Mouse (Mus musculus) left cerebral cortex, adult 2 months (tissue): ENCODE data around the gene Aatf. TPM values are rescaled to one million over a fixed set of nuclear protein-coding genes. Genes with fewer than 3 reads are reported as not detected.
"Not testable (repeated sequence)": the region's sequence is repeated elsewhere in the genome, so short reads cannot be mapped to it uniquely, and the experiment has no call there.

Source experiments
- DNase-seq, 2 experiments: peaks; one replicate each; pipeline ENCODE4 v3.0.0; 2021 to 2022; ENCODE audit warnings: low spot score in 2 of 2, mixed read lengths in 1 of 2; ENCODE audit errors: extremely low spot score in 1 of 2
- H3K27ac ChIP-seq: fragments of 200-600 bp; 2 replicates; pipeline ENCODE4 v1.8.1; 2022
- H3K4me3 ChIP-seq: fragments of 200-600 bp; 2 replicates; pipeline ENCODE4 v1.8.1; 2022
- CTCF ChIP-seq: fragments of 200-600 bp; IDR thresholded peaks from 2 replicates; pipeline ENCODE4 v1.8.1; 2022; ENCODE audit warnings: antibody characterized with exemption, mild to moderate bottlenecking, moderate library complexity
- intact Hi-C: fragments of 180-260 bp; cut with DNase I; formaldehyde crosslinking; loops from one replicate; pipeline ENCODE4 v1.15.1; 2025
- total RNA-seq, 2 experiments: library from RNA; stranded (reverse); gene quantifications; 2 replicates each; pipeline ENCODE4 v1.2.3; 2021

Aatf gene
- total RNA-seq, 2 experiments from 2014 or later, result 21.4 to 23.2 TPM

GRCm38 (mm10) chr11:84425736-84426632, 87.3 kb downstream of the Aatf start:
- intact Hi-C loops, result no loop called here
- TF ChIP-seq CTCF, result no peak
- no peak overlapping the region for H3K4me3 ChIP-seq
- no peak for DNase-seq
- H3K27ac ChIP-seq, result no peak overlapping the region

GRCm38 (mm10) chr11:84420779-84421178, 92.5 kb downstream of the Aatf start:
- DNase-seq, result no peak
- no peak for TF ChIP-seq CTCF
- Histone ChIP-seq H3K4me3 (no peak overlapping the region), H3K27ac (no peak overlapping the region)
- intact Hi-C loops, result no loop called here

DNA sequence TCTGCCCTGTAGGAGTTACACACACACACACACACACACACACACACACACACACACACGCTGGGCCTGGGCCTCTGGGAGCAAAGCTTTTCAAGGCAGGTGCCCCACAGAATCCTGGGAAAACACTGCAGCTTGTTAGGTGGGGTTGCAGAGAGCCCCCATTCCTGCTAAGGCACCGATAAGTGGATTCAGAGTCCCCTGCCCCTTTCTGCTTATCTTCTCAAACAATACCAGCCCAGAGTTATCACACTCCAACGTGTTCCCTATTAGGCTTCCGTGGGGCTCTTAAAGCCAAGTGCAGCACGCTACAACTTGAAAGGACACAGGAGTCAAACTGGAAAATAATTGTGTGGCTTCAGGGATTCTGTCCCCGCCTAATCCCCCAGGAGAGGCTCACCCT, 100.2 kb downstream of the Aatf start:
- no peak overlapping the region for H3K4me3 ChIP-seq
- intact Hi-C loops, result no loop called here
- no peak overlapping the region for H3K27ac ChIP-seq
- TF ChIP-seq CTCF, result no peak
- DNase-seq, result no peak

- no peak for TF ChIP-seq CTCF
- intact Hi-C loops, result no loop called here
- Histone ChIP-seq H3K27ac (no peak overlapping the region), H3K4me3 (no peak overlapping the region)
- no peak for DNase-seq
These were observed 101.0 kb downstream of the Aatf start for GRCm38 (mm10) chr11:84412201-84412934.

DNA sequence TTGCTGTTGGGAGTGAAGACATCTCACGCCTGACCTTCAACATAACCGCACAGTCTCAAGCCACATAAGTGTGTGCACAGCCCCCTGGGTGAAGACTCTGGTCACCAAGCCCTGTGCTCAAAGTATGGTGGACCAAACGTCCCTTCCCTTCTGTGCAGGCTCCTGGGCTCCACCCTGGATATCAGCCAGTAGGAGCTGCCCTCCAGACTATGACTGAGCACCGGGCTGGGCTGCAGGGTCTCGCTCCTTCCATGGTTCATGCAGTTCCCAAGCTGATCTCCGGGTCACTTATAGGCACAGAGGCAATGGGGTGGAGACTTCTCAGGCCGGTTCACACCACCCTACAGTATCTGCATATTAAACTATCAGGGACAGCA, 101.7 kb downstream of the Aatf start:
- DNase-seq, result no peak
- H3K4me3 ChIP-seq, result no peak overlapping the region
- TF ChIP-seq CTCF, result no peak
- H3K27ac ChIP-seq, result no peak overlapping the region
- intact Hi-C loops, result no loop called here

DNA sequence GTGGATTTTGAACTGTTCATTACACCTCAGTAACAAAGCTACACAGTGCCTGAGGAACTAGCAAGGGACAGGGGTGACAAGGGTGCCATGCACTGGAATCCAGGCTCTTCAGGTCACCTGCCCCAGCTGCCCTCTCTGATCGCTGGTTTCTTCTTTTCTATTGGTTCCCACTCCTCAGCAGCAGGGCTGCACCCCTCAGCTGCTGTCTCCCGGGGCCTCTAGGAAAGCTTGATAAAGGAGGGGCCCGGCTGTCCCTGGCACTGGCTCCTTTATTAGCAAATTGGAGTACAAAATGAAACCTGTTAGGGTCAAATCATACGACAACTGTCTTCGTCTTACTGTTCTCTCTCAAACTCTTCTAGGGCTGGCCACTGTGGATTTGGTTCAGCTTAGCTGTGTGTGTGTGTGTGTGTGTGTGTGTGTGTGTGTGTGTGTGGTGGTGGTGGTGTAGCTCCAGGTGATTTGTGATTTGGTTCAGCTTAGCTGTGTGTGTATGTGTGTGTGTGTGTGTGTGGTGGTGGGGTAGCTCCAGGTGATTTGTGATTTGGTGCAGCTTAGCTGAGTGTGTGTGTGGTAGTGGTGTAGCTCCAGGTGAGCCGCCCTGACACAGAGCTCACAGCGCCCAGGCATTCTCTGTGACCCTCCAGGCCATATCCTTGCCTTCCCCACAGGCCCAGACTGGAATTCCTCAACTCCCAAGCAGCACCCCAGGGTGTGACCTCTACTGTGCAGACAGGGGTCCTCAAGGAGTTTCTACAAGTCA, 102.3 kb downstream of the Aatf start:
- no peak for TF ChIP-seq CTCF
- no peak for DNase-seq
- Histone ChIP-seq H3K27ac (no peak overlapping the region), H3K4me3 (no peak overlapping the region)
- intact Hi-C loops, result no loop called here

DNA sequence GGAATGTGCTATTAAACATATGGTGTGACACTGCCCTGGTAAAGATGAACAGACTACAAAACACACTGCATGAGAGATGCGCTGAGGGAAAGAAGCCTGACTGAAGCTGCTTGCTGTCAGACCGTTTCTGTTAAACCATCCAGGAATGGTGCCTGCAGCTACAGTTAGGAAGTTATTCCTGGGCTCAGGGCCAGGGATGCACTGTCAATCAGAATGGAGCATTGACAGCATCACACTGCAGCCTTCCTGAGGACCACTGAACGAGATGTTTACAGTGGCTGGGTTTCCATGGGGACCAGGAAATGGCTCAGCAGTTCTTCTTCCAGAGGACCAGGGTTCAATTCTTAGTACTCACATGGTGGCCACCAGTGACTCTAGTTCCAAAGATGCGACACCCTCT, 102.9 kb downstream of the Aatf start:
- intact Hi-C loops, result no loop called here

GRCm38 (mm10) chr11:84406733-84407132, 106.6 kb downstream of the Aatf start:
- Histone ChIP-seq H3K27ac (no peak overlapping the region), H3K4me3 (no peak overlapping the region)
- intact Hi-C loops, result no loop called here
- no peak; the same call in 1 of the 2 replicates for TF ChIP-seq CTCF
- no peak for DNase-seq

More for the DNA sequence above, 102.9 kb downstream of the Aatf start:
- no peak overlapping the region for H3K4me3 ChIP-seq
- no peak for DNase-seq
- no peak overlapping the region for H3K27ac ChIP-seq
- TF ChIP-seq CTCF, result no peak

GRCm38 (mm10) chr11:84395010-84395409, 118.3 kb downstream of the Aatf start:
- TF ChIP-seq CTCF, result no peak
- no peak overlapping the region for H3K4me3 ChIP-seq
- no peak overlapping the region for H3K27ac ChIP-seq
- intact Hi-C loops, result no loop called here
- no peak for DNase-seq

DNA sequence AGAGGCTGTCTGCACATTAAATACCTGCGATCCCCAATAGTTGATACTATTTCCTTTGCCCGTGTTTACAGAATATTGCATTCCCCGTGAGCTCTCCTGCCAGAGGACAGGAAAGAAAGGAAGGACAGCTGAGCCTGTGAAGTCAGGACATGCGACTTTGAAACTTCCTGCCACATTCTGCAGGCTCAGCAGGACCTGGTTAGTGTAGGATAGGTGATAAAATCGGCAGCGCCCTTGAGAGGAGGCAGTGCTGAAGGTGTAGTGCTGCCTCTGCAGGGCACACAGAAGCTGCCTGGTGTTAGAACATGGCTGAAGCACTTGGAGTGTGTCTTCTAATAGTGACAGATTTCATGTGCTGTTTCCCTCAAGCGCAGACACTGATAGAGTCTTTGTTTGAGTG, 119.8 kb downstream of the Aatf start:
- intact Hi-C loops, result no loop called here
- Histone ChIP-seq H3K4me3 (no peak overlapping the region), H3K27ac (no peak overlapping the region)
- TF ChIP-seq CTCF, result no peak
- DNase-seq, result no peak

- intact Hi-C loops, DNase-seq, H3K27ac ChIP-seq, H3K4me3 ChIP-seq: not testable (repeated sequence)
- peak; percentile 20 for TF ChIP-seq CTCF
These were observed 121.3 kb downstream of the Aatf start for GRCm38 (mm10) chr11:84392066-84392465.

DNA sequence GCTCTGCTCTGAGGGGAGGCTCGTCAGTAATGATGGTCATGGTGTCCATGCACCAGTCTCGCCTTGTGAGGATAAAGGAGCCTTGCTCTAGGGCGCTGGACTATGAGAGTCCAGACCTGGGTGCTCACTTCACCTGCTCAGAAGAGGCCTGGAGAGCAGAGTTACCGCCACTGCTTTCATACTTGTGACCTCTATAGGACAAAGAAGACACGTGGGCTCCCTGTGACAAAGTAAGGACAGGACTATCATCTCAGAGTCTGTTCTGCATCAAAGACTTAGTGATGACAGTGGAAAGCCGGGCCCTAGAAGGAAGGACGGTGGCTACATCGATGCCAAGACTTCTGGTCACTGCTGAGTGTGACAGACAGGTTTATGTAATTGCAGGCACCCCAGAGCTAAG, 122.2 kb downstream of the Aatf start:
- no peak for TF ChIP-seq CTCF
- H3K4me3 ChIP-seq, result no peak overlapping the region
- intact Hi-C loops, result no loop called here
- no peak overlapping the region for H3K27ac ChIP-seq
- DNase-seq, result no peak
